Mouse (Mus musculus): ENCODE results near the gene Fabp6. TPM values are rescaled to one million over a fixed set of nuclear protein-coding genes. Genes with fewer than 3 reads are reported as not detected.

Gene Fabp6
- polyA plus RNA-seq, 1 experiment from 2014 or later, result not detected

GRCm38 (mm10) chr11:43559515-43560292, 41.6 kb downstream of the Fabp6 start:
- no peaks in the 10 kb centered on the region for H3K27me3 ChIP-seq (ENCODE audit: poor library complexity, severe bottlenecking)
- 7% methylated on average over 5 of the region's 6 CpGs for WGBS
- H3K36me3 ChIP-seq (replicated peaks), result peaks cover 91% of the 10 kb centered on the region
- peaks cover 55% of the 10 kb centered on the region for H3K4me1 ChIP-seq
- DNase-seq (ENCODE audit: extremely low spot score, low spot score), result no peak
- H3K27ac ChIP-seq, result peak overlapping the region; percentile 44
- H3K4me3 ChIP-seq, result no peak overlapping the region
- no peaks in the 10 kb centered on the region for H3K9me3 ChIP-seq

- no peak for DNase-seq (ENCODE audit: extremely low spot score, low spot score)
- no peak overlapping the region for H3K4me3 ChIP-seq
- H3K36me3 ChIP-seq (replicated peaks), result peaks cover 76% of the 10 kb centered on the region
- H3K27ac ChIP-seq, result no peak overlapping the region
- H3K4me1 ChIP-seq, result peaks cover 52% of the 10 kb centered on the region
- WGBS, result 88% methylated on average over 11 of the region's 11 CpGs
- H3K27me3 ChIP-seq (ENCODE audit: poor library complexity, severe bottlenecking), result no peaks in the 10 kb centered on the region
- no peaks in the 10 kb centered on the region for H3K9me3 ChIP-seq
Observed at GRCm38 (mm10) chr11:43556538-43556937, 44.8 kb downstream of the Fabp6 start.

- 63% methylated on average over 6 of the region's 6 CpGs for WGBS
Observed at GRCm38 (mm10) chr11:43552675-43553074, 48.7 kb downstream of the Fabp6 start.

GRCm38 (mm10) chr11:43551756-43552155, 49.6 kb downstream of the Fabp6 start:
- 87% methylated on average over 3 of the region's 3 CpGs for WGBS
- no peak overlapping the region for H3K27ac ChIP-seq
- no peak for DNase-seq (ENCODE audit: extremely low spot score, low spot score)
- no peak overlapping the region for H3K4me3 ChIP-seq
- H3K36me3 ChIP-seq (replicated peaks), result peaks cover 46% of the 10 kb centered on the region
- peaks cover 67% of the 10 kb centered on the region for H3K4me1 ChIP-seq
- no peaks in the 10 kb centered on the region; the same call in 1 of the 2 replicates for H3K27me3 ChIP-seq (ENCODE audit: poor library complexity, severe bottlenecking)
- H3K9me3 ChIP-seq, result no peaks in the 10 kb centered on the region

More at GRCm38 (mm10) chr11:43552675-43553074, 48.7 kb downstream of the Fabp6 start:
- no peaks in the 10 kb centered on the region for H3K9me3 ChIP-seq
- H3K27ac ChIP-seq, result no peak overlapping the region
- H3K4me1 ChIP-seq, result peaks cover 57% of the 10 kb centered on the region
- no peaks in the 10 kb centered on the region; the same call in 1 of the 2 replicates for H3K27me3 ChIP-seq (ENCODE audit: poor library complexity, severe bottlenecking)
- DNase-seq (ENCODE audit: extremely low spot score, low spot score), result no peak
- H3K36me3 ChIP-seq (replicated peaks), result peaks cover 50% of the 10 kb centered on the region
- H3K4me3 ChIP-seq, result no peak overlapping the region

- Histone ChIP-seq H3K36me3 (replicated peaks) (peaks cover 40% of the 10 kb centered on the region), H3K27ac (peak overlapping the region; percentile 85), H3K4me1 (peaks cover 87% of the 10 kb centered on the region), H3K27me3 (ENCODE audit: poor library complexity, severe bottlenecking) (no peaks in the 10 kb centered on the region; the same call in 1 of the 2 replicates), H3K9me3 (no peaks in the 10 kb centered on the region), H3K4me3 (no peak overlapping the region)
- DNase-seq (ENCODE audit: extremely low spot score, low spot score), result no peak
- 47% methylated on average over 11 of the region's 11 CpGs for WGBS
Observed at GRCm38 (mm10) chr11:43549701-43550100, 51.6 kb downstream of the Fabp6 start.

GRCm38 (mm10) chr11:43548657-43549435, 52.5 kb downstream of the Fabp6 start:
- H3K27ac ChIP-seq, result peak overlapping the region; percentile 85
- H3K36me3 ChIP-seq (replicated peaks), result peaks cover 40% of the 10 kb centered on the region
- no peaks in the 10 kb centered on the region; the same call in 1 of the 2 replicates for H3K27me3 ChIP-seq (ENCODE audit: poor library complexity, severe bottlenecking)
- peak overlapping the region; percentile 11; the same call in 1 of the 2 replicates for H3K4me3 ChIP-seq
- H3K4me1 ChIP-seq, result peaks cover 87% of the 10 kb centered on the region
- WGBS, result 55% methylated on average over 12 of the region's 12 CpGs
- no peak for DNase-seq (ENCODE audit: extremely low spot score, low spot score)
- no peaks in the 10 kb centered on the region for H3K9me3 ChIP-seq

- Histone ChIP-seq H3K36me3 (replicated peaks) (peaks cover 47% of the 10 kb centered on the region), H3K4me3 (peak overlapping the region; percentile 11)
Observed at GRCm38 (mm10) chr11:43548148-43548547, 53.2 kb downstream of the Fabp6 start.

GRCm38 (mm10) chr11:43546678-43547077, 54.7 kb downstream of the Fabp6 start:
- no peaks in the 10 kb centered on the region for H3K9me3 ChIP-seq
- no peak overlapping the region for H3K4me3 ChIP-seq
- peak overlapping the region; percentile 78 for H3K27ac ChIP-seq
- peak; percentile 52 for DNase-seq (ENCODE audit: extremely low spot score, low spot score)
- H3K4me1 ChIP-seq, result peaks cover 77% of the 10 kb centered on the region
- no peaks in the 10 kb centered on the region; the same call in 1 of the 2 replicates for H3K27me3 ChIP-seq (ENCODE audit: poor library complexity, severe bottlenecking)
- WGBS, result 11% methylated on average over 4 of the region's 4 CpGs
- H3K36me3 ChIP-seq (replicated peaks), result peaks cover 57% of the 10 kb centered on the region

More at GRCm38 (mm10) chr11:43548148-43548547, 53.2 kb downstream of the Fabp6 start:
- DNase-seq (ENCODE audit: extremely low spot score, low spot score), result peak; percentile 72
- H3K27me3 ChIP-seq (ENCODE audit: poor library complexity, severe bottlenecking), result no peaks in the 10 kb centered on the region; the same call in 1 of the 2 replicates
- H3K27ac ChIP-seq, result peak overlapping the region; percentile 85
- no peaks in the 10 kb centered on the region for H3K9me3 ChIP-seq
- WGBS, result 4% methylated on average over 7 of the region's 7 CpGs
- H3K4me1 ChIP-seq, result peaks cover 85% of the 10 kb centered on the region

Other genes starting within 250 kb of the Fabp6 start
- 83.0 and 84.6 TPM in 2 replicates for gene Pttg1, start 175.3 kb downstream of the Fabp6 start, polyA plus RNA-seq (2016; fragmentation: Nextera tagmentation; extraction: Ambion mirVana)
- gene Slu7, start 167.8 kb downstream of the Fabp6 start, polyA plus RNA-seq (2016; fragmentation: Nextera tagmentation; extraction: Ambion mirVana), result 52.0 and 53.7 TPM in 2 replicates
- gene C1qtnf2, start 127.3 kb downstream of the Fabp6 start, polyA plus RNA-seq (2016; fragmentation: Nextera tagmentation; extraction: Ambion mirVana), result 0.71 and 1.2 TPM in 2 replicates
- gene Ccnjl, start 72.8 kb downstream of the Fabp6 start, polyA plus RNA-seq (2016; fragmentation: Nextera tagmentation; extraction: Ambion mirVana), result 34.8 and 36.9 TPM in 2 replicates
- gene 4933415A04Rik, start 14.5 kb downstream of the Fabp6 start, polyA plus RNA-seq (2016; fragmentation: Nextera tagmentation; extraction: Ambion mirVana), result 10.7 and 11.2 TPM in 2 replicates
- 24.7 and 25.5 TPM in 2 replicates for gene Pwwp2a, start 80.5 kb upstream of the Fabp6 start, polyA plus RNA-seq (2016; fragmentation: Nextera tagmentation; extraction: Ambion mirVana)
- 78.3 and 80.9 TPM in 2 replicates for gene Ttc1, start 146.5 kb upstream of the Fabp6 start, polyA plus RNA-seq (2016; fragmentation: Nextera tagmentation; extraction: Ambion mirVana)